Mouse (Mus musculus): ENCODE measurements at regions not wholly inside any gene's neighbourhood (a gene's known extent, or its start where the extent isn't known, plus 50 kb on each side); places are given as distances from the start of the nearest gene placed in this dataset.

- no peak for TF ChIP-seq MYC (IDR thresholded peaks at IDR 0.05; ENCODE audit: low read depth, low read length)
- no peak for TF ChIP-seq ELF1 (IDR thresholded peaks at IDR 0.05; ENCODE audit: low read depth, low read length)
- TF ChIP-seq NRF1 (IDR thresholded peaks at IDR 0.05; ENCODE audit: low read depth, low read length) = no peak
- no peak for TF ChIP-seq CTCF (conservative IDR thresholded peaks at IDR 0.05 in 1 of 2, IDR thresholded peaks at IDR 0.05 in 1 of 2; ENCODE audit: low read depth in 2 of 2, low read length in 2 of 2)
- TF ChIP-seq EP300 (IDR thresholded peaks at IDR 0.05; ENCODE audit: low read length) = no peak
- TF ChIP-seq ZC3H11A (IDR thresholded peaks at IDR 0.05; ENCODE audit: low read depth, low read length) = no peak
- TF ChIP-seq POLR2A (IDR thresholded peaks at IDR 0.05; ENCODE audit: low read depth, low read length) = no peak
- no peak for TF ChIP-seq MAX (IDR thresholded peaks at IDR 0.05; ENCODE audit: low read length)
- no peak for TF ChIP-seq MEF2A (IDR thresholded peaks at IDR 0.05; ENCODE audit: borderline replicate concordance, low read depth, low read length)
- TF ChIP-seq CHD2 (IDR thresholded peaks at IDR 0.05; ENCODE audit: low read length) = no peak
- no peak for TF ChIP-seq ZMIZ1 (IDR thresholded peaks at IDR 0.05; ENCODE audit: low read depth, low read length)
- TF ChIP-seq MXI1 (IDR thresholded peaks at IDR 0.05; ENCODE audit: low read depth, low read length) = no peak
- no peak for TF ChIP-seq ZKSCAN1 (IDR thresholded peaks at IDR 0.05; ENCODE audit: borderline replicate concordance, low read depth, low read length)
- no peak for TF ChIP-seq USF1 (IDR thresholded peaks at IDR 0.05; ENCODE audit: low read depth, low read length)
These were observed 230.0 kb upstream of the Satb1 start for GRCm38 (mm10) chr17:52063121-52063520.

All from CH12.LX (cell line).